Mouse (Mus musculus) heart, postnatal 0 days (tissue): ENCODE data around the gene Gzmm. TPM values are rescaled to one million over a fixed set of nuclear protein-coding genes. Genes with fewer than 3 reads are reported as not detected.
A peak's percentile ranks its signal among the peaks of the same experiment; 100 is the strongest.

Experiments used
- ATAC-seq: fragments of 200-750 bp; cut with Nextera tagmentation; 2 replicates; pipeline ENCODE4 v1.8.0; 2017; ENCODE audit warnings: low read depth, moderate number of reproducible peaks, moderate library complexity; ENCODE audit not compliant: insufficient read depth
- DNase-seq: peaks from one replicate; pipeline ENCODE4 v3.0.0-alpha.2; 2016; ENCODE audit warnings: low spot score
- H3K27ac ChIP-seq: fragments of 300-500 bp; sonication (generic); 2 replicates; pipeline ENCODE4 v1.5.1; 2014; ENCODE audit warnings: low read depth, mild to moderate bottlenecking
- H3K27me3 ChIP-seq: fragments of 300-500 bp; sonication (generic); 2 replicates; pipeline ENCODE4 v1.6.1; 2014; ENCODE audit warnings: low read length, mixed read lengths; ENCODE audit not compliant: control insufficient read depth, insufficient read depth
- H3K36me3 ChIP-seq: fragments of 300-500 bp; sonication (generic); replicated peaks from 2 replicates; pipeline ENCODE4 v1.6.1; 2014; ENCODE audit warnings: low read length, mixed read lengths; ENCODE audit not compliant: control insufficient read depth, insufficient read depth
- H3K4me1 ChIP-seq: fragments of 300-500 bp; sonication (generic); 2 replicates; pipeline ENCODE4 v1.6.1; 2014; ENCODE audit warnings: antibody characterized with exemption; ENCODE audit not compliant: control insufficient read depth, insufficient read depth
- H3K4me2 ChIP-seq: fragments of 300-500 bp; sonication (generic); 2 replicates; pipeline ENCODE4 v1.6.1; 2014; ENCODE audit warnings: low read depth, mild to moderate bottlenecking, low read length, moderate library complexity
- H3K4me3 ChIP-seq: fragments of 300-500 bp; sonication (generic); 2 replicates; pipeline ENCODE4 v1.5.1; 2014; ENCODE audit warnings: low read depth, low read length
- H3K9ac ChIP-seq: fragments of 300-500 bp; sonication (generic); replicated peaks from 2 replicates; pipeline ENCODE4 v1.6.1; 2014; ENCODE audit warnings: low read depth, low read length, mixed read lengths
- H3K9me3 ChIP-seq: fragments of 300-500 bp; sonication (generic); replicated peaks from 2 replicates; pipeline ENCODE4 v1.6.1; 2016; ENCODE audit warnings: low read length; ENCODE audit not compliant: control insufficient read depth
- CTCF ChIP-seq: IDR thresholded peaks from 2 replicates; pipeline ENCODE4 v1.5.1; 2016; ENCODE audit warnings: antibody characterized with exemption, control low read depth, low read depth
- EP300 ChIP-seq: IDR thresholded peaks from 2 replicates; pipeline ENCODE4 v1.6.1; 2016; ENCODE audit warnings: antibody characterized with exemption, low read depth
- WGBS: fragments of 180-500 bp; shearing (Covaris S2); extraction: QIAGEN DNeasy Blood & Tissue Kit; methylation state at CpG from one replicate; pipeline ENCODE4 v1.1.7; 2014; 5-methylcytosine and 5-hydroxymethylcytosine counted together
- polyA plus RNA-seq: library from polyadenylated mRNA; unstranded; fragments of >200 nt; fragmentation: Nextera tagmentation; extraction: Ambion mirVana; gene quantifications from 2 replicates; pipeline ENCODE4 v1.2.1, GENCODE M21; 2015
- total RNA-seq: library from RNA; depleted of rRNA; stranded (reverse); fragments of >200 nt; gene quantifications from 2 replicates; pipeline ENCODE4 v1.2.3, GENCODE M21; 2014; ENCODE audit warnings: low replicate concordance

Gene Gzmm
- total and polyA plus RNA-seq, 2 experiments from 2014 or later, result 2.4 to 2.8 TPM

DNA sequence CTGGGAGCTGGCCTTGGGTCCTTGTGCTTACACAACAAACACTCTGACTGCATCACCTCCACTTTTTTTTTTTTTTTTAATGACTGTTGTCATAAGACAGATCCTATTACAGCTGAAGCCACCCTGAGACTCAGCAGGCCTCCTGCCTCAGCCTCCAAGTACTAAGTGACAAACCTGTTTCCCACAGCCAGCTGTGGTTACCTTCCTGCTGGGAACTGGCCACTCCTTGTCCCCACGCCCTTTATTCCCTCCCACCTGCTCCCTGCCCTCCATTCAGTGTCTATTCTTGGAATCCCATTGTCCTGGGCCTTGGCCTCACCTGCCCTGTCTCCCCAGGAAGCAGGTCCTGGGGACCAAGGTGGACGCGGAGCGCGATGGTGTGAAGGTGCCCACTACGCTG is 1.3 kb upstream of the Gzmm start:
- Histone ChIP-seq H3K4me2 (no peak overlapping the region), H3K4me1 (peaks cover 30% of the 10 kb centered on the region), H3K27me3 (no peaks in the 10 kb centered on the region), H3K4me3 (no peak overlapping the region), H3K9me3 (no peaks in the 10 kb centered on the region), H3K9ac (no peak overlapping the region), H3K27ac (peak overlapping the region; percentile 91), H3K36me3 (peaks cover 50% of the 10 kb centered on the region)
- no peak for DNase-seq
- TF ChIP-seq EP300, result no peak
- TF ChIP-seq CTCF, result no peak
- ATAC-seq, result no peak
- 94% methylated on average over 6 of the region's 6 CpGs for WGBS

DNA sequence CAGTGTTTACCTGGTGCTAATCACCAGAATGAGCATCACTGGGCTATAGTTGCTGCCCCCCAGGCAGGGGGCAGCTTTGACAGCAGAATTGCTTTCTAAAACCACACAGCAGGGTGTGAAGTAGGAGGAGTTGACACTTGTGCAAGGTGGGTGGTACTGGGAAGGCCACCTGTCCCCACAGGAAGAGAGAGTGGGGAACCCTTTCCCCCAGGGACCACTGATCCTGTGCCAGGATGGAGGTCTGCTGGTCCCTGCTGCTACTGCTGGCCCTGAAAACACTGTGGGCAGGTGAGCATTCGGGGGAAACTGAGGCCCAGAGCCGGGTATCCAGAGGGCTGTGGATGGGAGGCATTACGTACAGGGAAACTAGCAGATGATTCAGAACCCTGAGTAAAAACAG is 358 bp downstream of the Gzmm start:
- H3K27me3 ChIP-seq, result no peaks in the 10 kb centered on the region
- WGBS, result 91% methylated on average over 3 of the region's 3 CpGs

DNA sequence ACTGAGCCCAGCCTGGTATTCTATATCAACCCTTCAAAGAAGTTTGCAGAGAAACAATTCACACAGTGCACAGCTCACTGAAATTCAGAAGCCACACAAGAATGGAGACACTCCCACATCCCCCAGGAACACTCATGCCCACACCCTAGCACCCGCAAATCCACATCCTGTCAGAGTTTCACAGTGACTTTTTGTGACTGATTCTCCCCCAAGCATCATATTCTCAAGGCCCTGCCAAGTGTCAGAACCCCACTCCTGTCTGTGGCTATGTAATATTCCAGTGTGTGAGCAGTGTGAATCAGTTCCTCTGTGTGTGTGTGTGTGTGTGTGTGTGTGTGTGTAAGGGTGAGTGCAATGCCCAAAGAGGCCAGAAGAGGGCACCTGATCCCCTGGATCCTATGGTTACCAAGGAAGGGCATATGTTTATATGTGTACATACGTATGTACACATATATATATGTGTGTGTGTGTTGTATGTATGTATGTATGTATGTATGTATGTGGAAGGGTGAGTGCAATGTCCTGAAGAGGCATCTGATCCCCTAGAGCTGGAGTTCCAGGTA is 3.2 kb downstream of the Gzmm start:
- Histone ChIP-seq H3K36me3 (peaks cover 23% of the 10 kb centered on the region), H3K4me2 (no peak overlapping the region), H3K27me3 (no peaks in the 10 kb centered on the region), H3K27ac (no peak overlapping the region), H3K9ac (no peak overlapping the region), H3K9me3 (no peaks in the 10 kb centered on the region), H3K4me1 (peaks cover 24% of the 10 kb centered on the region), H3K4me3 (no peak overlapping the region)
- TF ChIP-seq CTCF (peak; percentile 29; the same call in 1 of the 2 replicates), EP300 (no peak)
- ATAC-seq (no peak), DNase-seq (no peak)
- WGBS, result 94% methylated on average over 2 of the region's 2 CpGs

More for the DNA sequence above, 358 bp downstream of the Gzmm start:
- Histone ChIP-seq H3K36me3 (peaks cover 50% of the 10 kb centered on the region), H3K4me2 (no peak overlapping the region), H3K4me1 (peaks cover 19% of the 10 kb centered on the region), H3K4me3 (no peak overlapping the region), H3K9ac (no peak overlapping the region), H3K9me3 (no peaks in the 10 kb centered on the region), H3K27ac (no peak overlapping the region)
- ATAC-seq, result no peak
- TF ChIP-seq CTCF (no peak), EP300 (no peak)
- DNase-seq, result no peak

DNA sequence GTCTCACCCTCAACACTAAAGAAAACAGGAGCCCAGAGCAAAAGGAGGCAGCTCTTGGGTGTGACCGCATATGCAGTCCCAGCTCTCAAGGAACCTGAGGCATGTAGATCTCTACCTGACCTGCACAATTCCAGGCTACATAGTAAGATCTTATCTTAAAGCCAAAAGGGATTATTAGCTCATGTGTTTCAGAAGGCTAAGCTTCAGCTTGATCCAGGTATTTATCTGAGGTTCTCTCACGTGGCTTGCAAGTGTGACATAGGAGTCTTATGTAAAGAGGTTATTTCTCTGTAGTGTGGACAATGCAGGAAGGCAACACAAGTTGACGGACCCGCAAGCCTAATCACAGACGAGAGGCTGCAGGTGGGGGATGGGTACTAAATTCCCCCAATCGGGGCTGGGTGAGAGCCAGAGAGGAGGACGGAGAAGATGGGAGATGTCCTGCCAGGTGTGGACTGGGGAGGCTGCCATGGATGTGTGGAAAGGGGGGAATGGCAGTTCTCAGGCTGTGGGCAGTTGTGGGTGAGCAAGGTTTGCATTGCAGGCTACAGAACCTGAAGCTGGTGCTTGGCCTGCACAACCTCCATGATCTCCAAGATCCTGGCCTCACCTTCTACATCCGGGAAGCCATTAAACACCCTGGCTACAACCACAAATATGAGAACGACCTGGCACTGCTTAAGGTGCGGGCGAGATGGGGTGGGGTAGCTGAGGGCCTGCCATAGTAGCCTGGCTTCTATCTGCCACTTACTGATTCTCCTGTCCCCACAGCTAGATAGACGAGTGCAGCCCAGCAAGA is 5.0 kb downstream of the Gzmm start:
- H3K27me3 ChIP-seq, result no peaks in the 10 kb centered on the region
- H3K9me3 ChIP-seq, result no peaks in the 10 kb centered on the region
- H3K4me3 ChIP-seq, result no peak overlapping the region
- H3K4me1 ChIP-seq, result peaks cover 23% of the 10 kb centered on the region
- H3K4me2 ChIP-seq, result no peak overlapping the region
- DNase-seq (no peak), ATAC-seq (no peak)
- TF ChIP-seq EP300, result no peak
- TF ChIP-seq CTCF, result no peak
- no peak overlapping the region for H3K9ac ChIP-seq
- peak overlapping the region; percentile 86 for H3K27ac ChIP-seq
- whole genome bisulfite sequencing, result 55% methylated on average over 12 of the region's 12 CpGs
- H3K36me3 ChIP-seq, result peaks cover 6% of the 10 kb centered on the region

DNA sequence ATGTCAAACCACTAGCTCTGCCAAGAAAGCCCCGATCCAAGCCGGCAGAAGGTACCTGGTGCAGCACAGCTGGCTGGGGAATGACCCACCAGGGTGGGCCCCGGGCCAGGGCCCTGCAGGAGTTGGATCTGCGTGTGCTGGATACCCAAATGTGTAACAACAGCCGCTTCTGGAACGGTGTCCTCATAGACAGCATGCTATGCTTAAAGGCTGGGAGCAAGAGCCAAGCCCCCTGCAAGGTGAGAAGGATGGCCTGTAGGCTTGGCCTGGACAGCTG is 5.5 kb downstream of the Gzmm start:
- ATAC-seq (peak; percentile 31), DNase-seq (no peak)
- no peaks in the 10 kb centered on the region for H3K9me3 ChIP-seq
- H3K4me1 ChIP-seq, result peaks cover 23% of the 10 kb centered on the region
- TF ChIP-seq CTCF, result no peak
- no peak for TF ChIP-seq EP300
- H3K36me3 ChIP-seq, result 0 out of 2 replicates have a peak, but pooled peaks cover under 1% of the 10 kb centered on the region
- no peaks in the 10 kb centered on the region for H3K27me3 ChIP-seq
- H3K9ac ChIP-seq, result no peak overlapping the region
- no peak overlapping the region for H3K4me2 ChIP-seq
- H3K4me3 ChIP-seq, result no peak overlapping the region
- H3K27ac ChIP-seq, result peak overlapping the region; percentile 86
- 38% methylated on average over 6 of the region's 6 CpGs for WGBS
